9 mouse cellular contexts compared by ENCODE assay signal in genomic region chr17:85091762-85092161, GRCm38 (mm10). TPM values are rescaled to one million over a fixed set of nuclear protein-coding genes. Genes with fewer than 3 reads are reported as not detected.
DNase-seq lines count a peak whose midpoint lies in the region; ATAC-seq and TF ChIP-seq lines count a peak whose summit lies in the region.
"Had no signal": no experiment of that assay in that cellular context is flagged by ENCODE, and none has a peak within 500 bp of the region (broad histone marks: within the 10 kb centered on the region; RNA-seq: fewer than 3 reads in every experiment).

No protein-coding gene starts in this region.

- 92% methylated on average over 6 of the region's 6 CpGs for WGBS in limb, embryonic 10.5 days
- 91% methylated on average over 6 of the region's 6 CpGs for WGBS in stomach, embryonic 14.5 days

- DNase-seq in gastrocnemius, adult 2 months, result no peak
- no peak for DNase-seq in gastrocnemius, postnatal 10 days
- DNase-seq in limb, embryonic 10.5 days (ENCODE audit: low spot score), result no peak
- no peak for DNase-seq in cerebellum, adult 11 months
- no peak for DNase-seq in adrenal gland, adult 8-10 months
- DNase-seq: kidney, adult 9 months had no signal

- H3K4me3 ChIP-seq in gastrocnemius, adult 2 months, result peak overlapping the region; percentile 84
- H3K4me3 ChIP-seq in megakaryocyte, embryonic 14.5 days (replicated peaks), result peak overlapping the region; percentile 99
- H3K4me3 ChIP-seq in limb, embryonic 10.5 days, result peak overlapping the region; percentile 71; the same call in 1 of the 2 replicates
- H3K4me3 ChIP-seq in stomach, embryonic 14.5 days (ENCODE audit: low read depth, low read length), result peak overlapping the region; percentile 69; the same call in 1 of the 2 replicates

- no peaks in the 10 kb centered on the region for H3K9me3 ChIP-seq in megakaryocyte, embryonic 14.5 days
- H3K9me3 ChIP-seq in limb, embryonic 10.5 days (replicated peaks), result no peaks in the 10 kb centered on the region
- no peaks in the 10 kb centered on the region for H3K9me3 ChIP-seq in stomach, embryonic 14.5 days (ENCODE audit: control insufficient read depth, low read depth, low read length)

- no peak for TF ChIP-seq CTCF in gastrocnemius, adult 2 months (IDR thresholded peaks at IDR 0.05)

- H3K27me3 ChIP-seq in megakaryocyte, embryonic 14.5 days (replicated peaks), result no peaks in the 10 kb centered on the region
- no peaks in the 10 kb centered on the region for H3K27me3 ChIP-seq in limb, embryonic 10.5 days (ENCODE audit: low read depth, poor library complexity, severe bottlenecking)
- H3K27me3 ChIP-seq in stomach, embryonic 14.5 days (ENCODE audit: control insufficient read depth, insufficient read depth, low read length), result no peaks in the 10 kb centered on the region

- H3K27ac ChIP-seq in gastrocnemius, adult 2 months, result no peak overlapping the region
- no peak overlapping the region for H3K27ac ChIP-seq in limb, embryonic 10.5 days
- no peak overlapping the region for H3K27ac ChIP-seq in stomach, embryonic 14.5 days (ENCODE audit: low read length)

- ATAC-seq in megakaryocyte, adult 5-6 weeks (ENCODE audit: poor library complexity, severe bottlenecking), result no peak
- no peak for ATAC-seq in stomach, embryonic 14.5 days (ENCODE audit: insufficient number of reproducible peaks, insufficient read depth, low FRiP score, low read depth)

- intact Hi-C loops in gastrocnemius, adult 2 months (cut with DNase I), result loop anchor here (5.0 kb wide), 1 partner anchor 299 kb away; the partner anchor contains the start of gene Lrpprc

- H3K4me1 ChIP-seq in megakaryocyte, embryonic 14.5 days, result peaks cover 47% of the 10 kb centered on the region
- peaks cover 20% of the 10 kb centered on the region for H3K4me1 ChIP-seq in limb, embryonic 10.5 days
- peaks cover 8% of the 10 kb centered on the region; the same call in 1 of the 2 replicates for H3K4me1 ChIP-seq in stomach, embryonic 14.5 days (ENCODE audit: control insufficient read depth, insufficient read depth, low read length)

- H3K4me2 ChIP-seq in stomach, embryonic 14.5 days (replicated peaks; ENCODE audit: low read depth, low read length), result peak overlapping the region; percentile 76

- H3K36me3 ChIP-seq in megakaryocyte, embryonic 14.5 days (replicated peaks; ENCODE audit: low read length), result peaks cover 29% of the 10 kb centered on the region
- H3K36me3 ChIP-seq in limb, embryonic 10.5 days, result no peaks in the 10 kb centered on the region
- no peaks in the 10 kb centered on the region for H3K36me3 ChIP-seq in stomach, embryonic 14.5 days (ENCODE audit: control insufficient read depth, insufficient read depth, low read length)

- H3K9ac ChIP-seq in stomach, embryonic 14.5 days (replicated peaks; ENCODE audit: low read depth, low read length), result no peak overlapping the region

RNA-seq across cellular contexts. Expression of gene Camkmt, which starts 1.4 kb away (rescaled TPM):
- under 1 TPM; 0.84 TPM for total RNA-seq in gastrocnemius, adult 2 months (2021)
- total RNA-seq in gastrocnemius, postnatal 10 days (2021), result 1 to 10 TPM; 1.6 to 2.8 TPM
- 3.7 and 7.6 TPM in 2 replicates for polyA plus RNA-seq in megakaryocyte, embryonic 14.5 days (2012; ENCODE audit: insufficient read depth, low replicate concordance)
- total RNA-seq in megakaryocyte, adult 5-6 weeks (2015), result 2.8 and 4.2 TPM in 2 replicates
- 2.3 and 3.3 TPM in 2 replicates for total RNA-seq in megakaryocyte, adult 5-6 weeks (2017)
- 9.8 and 11.4 TPM in 2 replicates for polyA plus RNA-seq in limb, embryonic 10.5 days (2016; fragmentation: Nextera tagmentation; extraction: Ambion mirVana)
- 14.1 and 17.8 TPM in 2 replicates for polyA plus RNA-seq in stomach, embryonic 14.5 days (2014; fragmentation: Nextera tagmentation; extraction: Ambion mirVana)
- 10 to 100 TPM in 2 of 4 experiments, 1 to 10 TPM in 2; 8.1 to 13.6 (median 10.7) TPM for total RNA-seq in adrenal gland, adult 8-10 months (2022)

RNA-seq across cellular contexts. Expression of gene Prepl, which starts 1.7 kb away (rescaled TPM):
- total RNA-seq in gastrocnemius, adult 2 months (2021), result 10 to 100 TPM; 20.4 to 29.6 TPM
- 100 to 1,000 TPM; 141 to 144 TPM for total RNA-seq in gastrocnemius, postnatal 10 days (2021)
- 2.0 and 2.2 TPM in 2 replicates for polyA plus RNA-seq in megakaryocyte, embryonic 14.5 days (2012; ENCODE audit: insufficient read depth, low replicate concordance)
- 13.5 and 15.3 TPM in 2 replicates for total RNA-seq in megakaryocyte, adult 5-6 weeks (2015)
- total RNA-seq in megakaryocyte, adult 5-6 weeks (2017), result 7.9 and 10.3 TPM in 2 replicates
- polyA plus RNA-seq in limb, embryonic 10.5 days (2016; fragmentation: Nextera tagmentation; extraction: Ambion mirVana), result 26.6 and 28.4 TPM in 2 replicates
- 31.7 and 36.5 TPM in 2 replicates for polyA plus RNA-seq in stomach, embryonic 14.5 days (2014; fragmentation: Nextera tagmentation; extraction: Ambion mirVana)
- total RNA-seq in adrenal gland, adult 8-10 months (2022), result 10 to 100 TPM; 42.9 to 59.3 (median 51.7) TPM
